13 mouse cellular contexts compared by ENCODE assay signal in genomic region chr9:32505460-32506075, GRCm38 (mm10). TPM values are rescaled to one million over a fixed set of nuclear protein-coding genes. Genes with fewer than 3 reads are reported as not detected.
DNase-seq lines count a peak whose midpoint lies in the region; ATAC-seq and TF ChIP-seq lines count a peak whose summit lies in the region.
"Had no signal": no experiment of that assay in that cellular context is flagged by ENCODE, and none has a peak within 500 bp of the region (broad histone marks: within the 10 kb centered on the region; RNA-seq: fewer than 3 reads in every experiment).

No protein-coding gene starts in this region.

- no peak for TF ChIP-seq POLR2A in spleen, adult 2 months (IDR thresholded peaks at IDR 0.05; ENCODE audit: low read depth, low read length)
- TF ChIP-seq POLR2A in small intestine, adult 2 months (IDR thresholded peaks at IDR 0.05; ENCODE audit: low read depth, low read length) = no peak

- intact Hi-C loops in heart, postnatal 36 days (cut with DNase I) = loop anchor here (1.0 kb wide), 2 partner anchors 13 to 36 kb away; no protein-coding TSS in a partner anchor
- intact Hi-C loops in left cerebral cortex, postnatal 36 days (cut with DNase I) = no loop called here
- intact Hi-C loops in left cerebral cortex, postnatal 10 days (cut with DNase I) = no loop called here

- TF ChIP-seq CTCF in spleen, adult 2 months (IDR thresholded peaks at IDR 0.05; ENCODE audit: extremely low read depth, insufficient read depth, insufficient read length, insufficient replicate concordance) = no peak
- no peak for TF ChIP-seq CTCF in small intestine, adult 2 months (IDR thresholded peaks at IDR 0.05; ENCODE audit: extremely low read depth, insufficient read length, insufficient replicate concordance, low read depth, low read length)

- H3K4me1 ChIP-seq in heart, embryonic 10.5 days = peaks cover 53% of the 10 kb centered on the region
- peaks cover 87% of the 10 kb centered on the region for H3K4me1 ChIP-seq in spleen, adult 2 months (ENCODE audit: control insufficient read depth, insufficient read depth, insufficient read length)
- peaks cover 23% of the 10 kb centered on the region; the same call in 1 of the 2 replicates for H3K4me1 ChIP-seq in small intestine, adult 2 months (ENCODE audit: control insufficient read depth, insufficient read depth, insufficient read length, low read length)
- H3K4me1 ChIP-seq: neural tube, embryonic 12.5 days had no signal

- peak overlapping the region; percentile 44; the same call in 1 of the 2 replicates for H3K27ac ChIP-seq in heart, embryonic 10.5 days
- peak overlapping the region; percentile 81 for H3K27ac ChIP-seq in spleen, adult 2 months (ENCODE audit: insufficient read depth, low read length)
- H3K27ac ChIP-seq in small intestine, adult 2 months (ENCODE audit: insufficient read depth, low read depth, low read length) = peak overlapping the region; percentile 77
- H3K27ac ChIP-seq: hindbrain, embryonic 14.5 days; neural tube, embryonic 12.5 days had no signal

- DNase-seq in heart, embryonic 10.5 days (ENCODE audit: low spot score) = no peak
- no peak for DNase-seq in heart, postnatal 36 days
- peak; percentile 13 to 44 for DNase-seq in left cerebral cortex, postnatal 36 days (ENCODE audit: low spot score in 2 of 2)
- no peak for DNase-seq in left cerebral cortex, postnatal 10 days (ENCODE audit: extremely low spot score in 1 of 2, low spot score in 2 of 2)
- DNase-seq in spleen, adult 2 months (ENCODE audit: low read depth in 1 of 2, low spot score in 2 of 2) = no peak
- no peak for DNase-seq in spleen, postnatal 36 days (ENCODE audit: low spot score in 2 of 2)
- DNase-seq: B cell, adult 2 months; layer of hippocampus, adult 9-11 months; retina, postnatal 1 day had no signal

- no peak for ATAC-seq in megakaryocyte progenitor cell, adult 5-6 weeks (replicated peaks; ENCODE audit: poor library complexity)

- H3K36me3 ChIP-seq in heart, embryonic 10.5 days = no peaks in the 10 kb centered on the region
- no peaks in the 10 kb centered on the region for H3K36me3 ChIP-seq in spleen, adult 2 months (ENCODE audit: control insufficient read depth, insufficient read depth, low read length)
- no peaks in the 10 kb centered on the region for H3K36me3 ChIP-seq in small intestine, adult 2 months (ENCODE audit: control insufficient read depth, insufficient read depth, low read length)
- H3K36me3 ChIP-seq: neural tube, embryonic 12.5 days had no signal

- peaks cover 10% of the 10 kb centered on the region; the same call in 1 of the 2 replicates for H3K27me3 ChIP-seq in heart, embryonic 10.5 days (ENCODE audit: insufficient read depth, poor library complexity, severe bottlenecking)
- no peaks in the 10 kb centered on the region for H3K27me3 ChIP-seq in spleen, adult 2 months (ENCODE audit: control insufficient read depth, insufficient read depth, low read length)
- no peaks in the 10 kb centered on the region for H3K27me3 ChIP-seq in small intestine, adult 2 months (ENCODE audit: control insufficient read depth, insufficient read depth, low read length)
- H3K27me3 ChIP-seq: neural tube, embryonic 12.5 days had no signal

- no peak overlapping the region for H3K4me3 ChIP-seq in heart, embryonic 10.5 days
- H3K4me3 ChIP-seq in spleen, adult 2 months (ENCODE audit: extremely low read depth, insufficient read depth, insufficient read length) = no peak overlapping the region
- H3K4me3 ChIP-seq in small intestine, adult 2 months (ENCODE audit: low read depth, low read length) = no peak overlapping the region
- H3K4me3 ChIP-seq: neural tube, embryonic 12.5 days had no signal

- no peaks in the 10 kb centered on the region for H3K9me3 ChIP-seq in heart, embryonic 10.5 days
- H3K9me3 ChIP-seq: neural tube, embryonic 12.5 days had no signal

- 71% methylated on average over 7 of the region's 7 CpGs for WGBS in heart, embryonic 10.5 days
- 59% methylated on average over 7 of the region's 7 CpGs for WGBS in spleen, adult 2 months
- 75% methylated on average over 7 of the region's 7 CpGs for WGBS in small intestine, adult 2 months

RNA-seq across cellular contexts. Expression of gene Fli1, which starts 37.1 kb away (rescaled TPM):
- 17.5 and 20.8 TPM in 2 replicates for polyA plus RNA-seq in heart, embryonic 10.5 days (2016; fragmentation: Nextera tagmentation; extraction: Ambion mirVana)
- total RNA-seq in heart, postnatal 36 days (2021) = 10 to 100 TPM; 28.2 to 28.8 TPM
- total RNA-seq in left cerebral cortex, postnatal 36 days (2021) = 1 to 10 TPM; 5.5 to 7.3 TPM
- total RNA-seq in left cerebral cortex, postnatal 10 days (2021) = 10 to 100 TPM in 1 of 2 experiments, 1 to 10 TPM in 1; 8.6 to 12.0 TPM
- polyA plus RNA-seq in spleen, adult 2 months (2012; rRNA removed) = 24.4 and 31.3 TPM in 2 replicates
- 1.8 and 3.1 TPM in 2 replicates for polyA plus RNA-seq in small intestine, adult 2 months (2012; rRNA removed)
- 80.2 and 93.2 TPM in 2 replicates for total RNA-seq in megakaryocyte progenitor cell, adult 5-6 weeks (2015)
- 104 and 107 TPM in 2 replicates for total RNA-seq in megakaryocyte progenitor cell, adult 5-6 weeks (2017)

Comparison
In these comparisons a context has a peak if more than half of its experiments do, and no peak if none do; other contexts are left out.
1. DNase-seq: peak in left cerebral cortex, postnatal 36 days (2 of 2); none in heart, embryonic 10.5 days (single experiment), heart, postnatal 36 days (0 of 2), left cerebral cortex, postnatal 10 days (0 of 2), spleen, adult 2 months (0 of 2) and spleen, postnatal 36 days (0 of 2).
2. Peak in every context shown above with its lines, with median percentiles within 50 percentile points of each other: H3K27ac ChIP-seq.